Mouse (Mus musculus) CH12.LX (cell line): ENCODE data around the gene Rnf31. TPM values are rescaled to one million over a fixed set of nuclear protein-coding genes. Genes with fewer than 3 reads are reported as not detected.

Source experiments
- DNase-seq: peaks from one replicate; pipeline ENCODE4 v3.0.0-alpha.2; 2013; ENCODE audit errors: extremely low read depth
- H3K27ac ChIP-seq: 2 replicates; pipeline ENCODE4 v1.5.1; 2012; ENCODE audit warnings: low read depth, mild to moderate bottlenecking, control low read depth, moderate library complexity; ENCODE audit not compliant: insufficient read depth
- H3K27me3 ChIP-seq: replicated peaks from 2 replicates; pipeline ENCODE3; 2012; ENCODE audit warnings: inconsistent platforms
- H3K36me3 ChIP-seq, 2 experiments: replicated peaks in 1 of 2; 2 replicates each; pipeline versions ENCODE3 to v1.6.1; 2012; ENCODE audit warnings: inconsistent platforms in 1 of 2, low read length in 1 of 2, mild to moderate bottlenecking in 1 of 2, mixed read lengths in 1 of 2, moderate library complexity in 1 of 2; ENCODE audit not compliant: control insufficient read depth in 1 of 2, insufficient read depth in 1 of 2
- H3K4me1 ChIP-seq, 2 experiments: 2 replicates each; pipeline ENCODE4 v1.6.1; 2012; ENCODE audit warnings: inconsistent platforms in 1 of 2, moderate library complexity in 1 of 2; ENCODE audit not compliant: insufficient read depth in 2 of 2, control insufficient read depth in 1 of 2
- H3K4me2 ChIP-seq: 2 replicates; pipeline ENCODE4 v1.6.1; 2012; ENCODE audit warnings: low read depth, mild to moderate bottlenecking, control low read depth; ENCODE audit not compliant: poor library complexity, insufficient read depth, severe bottlenecking
- H3K4me3 ChIP-seq, 3 experiments: fragments of 150-350 bp in 1 of 3; sonication (generic) in 1 of 3; replicated peaks in 1 of 3; 2 replicates each; pipeline versions ENCODE3 to v1.5.1; 2011 to 2012; ENCODE audit warnings: low read depth in 2 of 3, low read length in 2 of 3, mild to moderate bottlenecking in 2 of 3, moderate library complexity in 2 of 3, control low read depth in 1 of 3, improper control_type of control experiment in 1 of 3, inconsistent platforms in 1 of 3, mixed read lengths in 1 of 3; ENCODE audit not compliant: poor library complexity in 1 of 3
- H3K79me2 ChIP-seq: replicated peaks from 2 replicates; pipeline ENCODE4 v1.6.1; 2012; ENCODE audit warnings: mild to moderate bottlenecking, moderate library complexity; ENCODE audit not compliant: control insufficient read depth, poor library complexity, insufficient read depth, severe bottlenecking; ENCODE audit errors: extremely low read depth
- H3K9ac ChIP-seq: 2 replicates; pipeline ENCODE4 v1.6.1; 2012; ENCODE audit warnings: low read depth, mild to moderate bottlenecking, control low read depth, moderate library complexity; ENCODE audit not compliant: insufficient read depth
- H3K9me3 ChIP-seq: replicated peaks from 2 replicates; pipeline ENCODE3; 2012; ENCODE audit warnings: low read length, inconsistent platforms, mixed read lengths
- CHD1 ChIP-seq: IDR thresholded peaks from 2 replicates; pipeline ENCODE4 v1.6.1; 2012; ENCODE audit warnings: low read depth, low read length, improper control_type of control experiment, inconsistent platforms
- CTCF ChIP-seq, 2 experiments: IDR thresholded peaks in 1 of 2; conservative IDR thresholded peaks in 1 of 2; 2 replicates each; pipeline ENCODE4 v1.5.1; 2011 to 2012; ENCODE audit warnings: low read depth in 2 of 2, low read length in 2 of 2, improper control_type of control experiment in 1 of 2, inconsistent platforms in 1 of 2, mild to moderate bottlenecking in 1 of 2, moderate library complexity in 1 of 2
- E2F4 ChIP-seq: IDR thresholded peaks from 2 replicates; pipeline ENCODE4 v1.6.1; 2011; ENCODE audit warnings: low read depth, low read length, improper control_type of control experiment; ENCODE audit not compliant: insufficient replicate concordance
- ELF1 ChIP-seq: IDR thresholded peaks from 2 replicates; pipeline ENCODE4 v1.6.1; 2014; ENCODE audit warnings: low read depth, mild to moderate bottlenecking, inconsistent platforms, low read length, improper control_type of control experiment
- EP300 ChIP-seq: IDR thresholded peaks from 2 replicates; pipeline ENCODE4 v1.6.1; 2011; ENCODE audit warnings: low read length, improper control_type of control experiment
- GABPA ChIP-seq: IDR thresholded peaks from 2 replicates; pipeline ENCODE4 v1.6.1; 2012; ENCODE audit warnings: low read depth, low read length, improper control_type of control experiment, inconsistent platforms; ENCODE audit not compliant: insufficient replicate concordance
- HCFC1 ChIP-seq: IDR thresholded peaks from 2 replicates; pipeline ENCODE4 v1.6.1; 2012; ENCODE audit warnings: low read depth, mild to moderate bottlenecking, inconsistent platforms, low read length, improper control_type of control experiment
- JUN ChIP-seq: IDR thresholded peaks from 2 replicates; pipeline ENCODE4 v1.6.1; 2011; ENCODE audit warnings: low read depth, mild to moderate bottlenecking, low read length, improper control_type of control experiment, moderate library complexity; ENCODE audit not compliant: insufficient read depth
- JUND ChIP-seq: conservative IDR thresholded peaks from 2 replicates; pipeline ENCODE4 v1.6.1; 2011; ENCODE audit warnings: low read depth, low read length, improper control_type of control experiment
- KAT2A ChIP-seq: IDR thresholded peaks from 2 replicates; pipeline ENCODE4 v1.6.1; 2012; ENCODE audit warnings: low read length, improper control_type of control experiment, inconsistent platforms; ENCODE audit not compliant: insufficient replicate concordance
- MAFK ChIP-seq: IDR thresholded peaks from 2 replicates; pipeline ENCODE4 v1.6.1; 2011; ENCODE audit warnings: low read length, improper control_type of control experiment; ENCODE audit not compliant: insufficient replicate concordance
- MAX ChIP-seq: IDR thresholded peaks from 2 replicates; pipeline ENCODE4 v1.6.1; 2011; ENCODE audit warnings: low read length, improper control_type of control experiment
- MYC ChIP-seq: IDR thresholded peaks from 2 replicates; pipeline ENCODE4 v1.6.1; 2011; ENCODE audit warnings: low read depth, mild to moderate bottlenecking, improper control_type of control experiment, low read length
- POLR2AphosphoS2 ChIP-seq: IDR thresholded peaks from 2 replicates; pipeline ENCODE4 v1.6.1; 2011; ENCODE audit warnings: low read depth, low read length, improper control_type of control experiment
- RAD21 ChIP-seq: IDR thresholded peaks from 2 replicates; pipeline ENCODE4 v1.6.1; 2011; ENCODE audit warnings: low read depth, mild to moderate bottlenecking, low read length, improper control_type of control experiment, moderate library complexity
- RCOR1 ChIP-seq: conservative IDR thresholded peaks from 2 replicates; pipeline ENCODE4 v1.6.1; 2012; ENCODE audit warnings: low read depth, mild to moderate bottlenecking, inconsistent platforms, low read length, improper control_type of control experiment
- SIN3A ChIP-seq: IDR thresholded peaks from 2 replicates; pipeline ENCODE4 v1.6.1; 2012; ENCODE audit warnings: low read length, improper control_type of control experiment, inconsistent platforms
- SMC3 ChIP-seq: IDR thresholded peaks from 2 replicates; pipeline ENCODE4 v1.6.1; 2011; ENCODE audit warnings: low read depth, low read length, improper control_type of control experiment
- TBP ChIP-seq: conservative IDR thresholded peaks from 2 replicates; pipeline ENCODE4 v1.6.1; 2011; ENCODE audit warnings: low read depth, low read length, improper control_type of control experiment
- TCF12 ChIP-seq: IDR thresholded peaks from 2 replicates; pipeline ENCODE4 v1.6.1; 2014; ENCODE audit warnings: low read depth, mild to moderate bottlenecking, inconsistent platforms, low read length, improper control_type of control experiment
- UBTF ChIP-seq: IDR thresholded peaks from 2 replicates; pipeline ENCODE4 v1.6.1; 2012; ENCODE audit warnings: low read depth, mild to moderate bottlenecking, inconsistent platforms, low read length, improper control_type of control experiment, moderate library complexity
- USF1 ChIP-seq: IDR thresholded peaks from 2 replicates; pipeline ENCODE4 v1.6.1; 2014; ENCODE audit warnings: low read depth, mild to moderate bottlenecking, inconsistent platforms, low read length, improper control_type of control experiment
- ZC3H11A ChIP-seq: IDR thresholded peaks from 2 replicates; pipeline ENCODE4 v1.6.1; 2012; ENCODE audit warnings: low read depth, mild to moderate bottlenecking, inconsistent platforms, low read length, improper control_type of control experiment
- ZKSCAN1 ChIP-seq: IDR thresholded peaks from 2 replicates; pipeline ENCODE4 v1.6.1; 2012; ENCODE audit warnings: low read depth, inconsistent platforms, low read length, improper control_type of control experiment, borderline replicate concordance
- ZMIZ1 ChIP-seq: IDR thresholded peaks from 2 replicates; pipeline ENCODE4 v1.6.1; 2012; ENCODE audit warnings: low read depth, mild to moderate bottlenecking, inconsistent platforms, low read length, improper control_type of control experiment
- dilution Hi-C: fragments of 300-500 bp; cut with MboI; formaldehyde crosslinking; loops from 2 replicates; pipeline ENCODE4 v1.14.3; 2020; ENCODE audit warnings: low sequenced_read_pairs; ENCODE audit not compliant: extremely low pct_unique_long_range_greater_than_20kb, extremely low pct_ligation_motif_present
- in situ Hi-C: fragments of 300-500 bp; cut with MboI; formaldehyde crosslinking; loops from 3 replicates; pipeline ENCODE4 v1.14.3; 2019; ENCODE audit warnings: low sequenced_read_pairs, low pct_ligation_motif_present, low pct_unique_long_range_greater_than_20kb, mixed read lengths
- polyA plus RNA-seq: library from polyadenylated mRNA; unstranded; fragments of >175 nt; gene quantifications from 2 replicates; pipeline ENCODE4 v1.2.1, GENCODE M21; 2012; ENCODE audit warnings: low read depth; ENCODE audit not compliant: insufficient read length
- total RNA-seq, 2 experiments: library from RNA; depleted of rRNA; stranded (reverse); fragments of 300-350 nt in 1 of 2; fragments of >200 nt in 1 of 2; gene quantifications; 2 replicates each; pipeline ENCODE4 v1.2.3; 2012 to 2014

Gene Rnf31
- total and polyA plus RNA-seq, 3 experiments, result 3.8 to 22.6 (median 15.9) TPM

- DNase-seq, result no peak
- peaks cover 12% of the 10 kb centered on the region for H3K79me2 ChIP-seq
- dilution Hi-C loops, result no loop called here
- H3K4me2 ChIP-seq, result no peak overlapping the region
- H3K4me3 ChIP-seq, result no peak overlapping the region
- H3K9ac ChIP-seq, result no peak overlapping the region
- TF ChIP-seq ZKSCAN1, result no peak
- no peak for TF ChIP-seq ZMIZ1
- no peak for TF ChIP-seq EP300
- TF ChIP-seq JUND, result no peak
- TF ChIP-seq RAD21, result no peak
- no peak for TF ChIP-seq SIN3A
- no peak for TF ChIP-seq ELF1
- TF ChIP-seq USF1, result no peak
- TF ChIP-seq POLR2AphosphoS2, result no peak
- TF ChIP-seq CTCF (conservative IDR thresholded peaks at IDR 0.05 in 1 of 2, IDR thresholded peaks at IDR 0.05 in 1 of 2; ENCODE audit: low read depth in 2 of 2, low read length in 2 of 2), result no peak
- no peak for TF ChIP-seq E2F4
- TF ChIP-seq GABPA, result no peak
- no peak for TF ChIP-seq HCFC1
- TF ChIP-seq MYC, result no peak
- TF ChIP-seq SMC3, result no peak
- no peak for TF ChIP-seq UBTF
- no peak for TF ChIP-seq RCOR1
- no peaks in the 10 kb centered on the region for H3K9me3 ChIP-seq
- H3K36me3 ChIP-seq, result peaks cover 63 to 71% of the 10 kb centered on the region in 2 experiments
- H3K27ac ChIP-seq, result no peak overlapping the region
- in situ Hi-C loops, result no loop called here
- H3K4me1 ChIP-seq, result peaks cover 0 to 21% of the 10 kb centered on the region in 2 experiments; a peak in 2 of 4 replicates
- H3K27me3 ChIP-seq, result no peaks in the 10 kb centered on the region
Observed at GRCm38 (mm10) chr14:55596036-55596690, 4.7 kb downstream of the Rnf31 start.

- H3K4me1 ChIP-seq, result peaks cover 0 to 22% of the 10 kb centered on the region in 2 experiments; a peak in 2 of 4 replicates
- H3K9ac ChIP-seq, result no peak overlapping the region
- no peak for DNase-seq
- no peak for TF ChIP-seq MYC
- TF ChIP-seq CHD1, result no peak
- TF ChIP-seq ZC3H11A, result no peak
- no peak for TF ChIP-seq UBTF
- TF ChIP-seq KAT2A, result no peak
- no peak for TF ChIP-seq TBP
- no peak for TF ChIP-seq MAFK
- TF ChIP-seq JUN, result no peak
- TF ChIP-seq EP300, result no peak
- TF ChIP-seq MAX, result no peak
- TF ChIP-seq TCF12, result no peak
- H3K36me3 ChIP-seq, result peaks cover 81 to 91% of the 10 kb centered on the region in 2 experiments
- no peak overlapping the region for H3K27ac ChIP-seq
- H3K9me3 ChIP-seq, result no peaks in the 10 kb centered on the region
- dilution Hi-C loops, result no loop called here
- no peaks in the 10 kb centered on the region for H3K27me3 ChIP-seq
- H3K4me3 ChIP-seq, result no peak overlapping the region
- in situ Hi-C loops, result no loop called here
- no peak overlapping the region for H3K4me2 ChIP-seq
- H3K79me2 ChIP-seq, result no peaks in the 10 kb centered on the region
Observed at GRCm38 (mm10) chr14:55598521-55599390, 7.2 kb downstream of the Rnf31 start.
